Mouse (Mus musculus) hindbrain, embryonic 12.5 days (tissue): ENCODE results near the gene Hsf4. TPM values are rescaled to one million over a fixed set of nuclear protein-coding genes. Genes with fewer than 3 reads are reported as not detected.

ENCODE experiments used
- ATAC-seq: fragments of 200-750 bp; cut with Nextera tagmentation; 2 replicates; pipeline ENCODE4 v1.8.0; 2017; ENCODE audit warnings: moderate TSS enrichment; ENCODE audit not compliant: low FRiP score
- H3K27ac ChIP-seq: fragments of 300-500 bp; sonication (generic); 2 replicates; pipeline ENCODE4 v1.5.1; 2016; ENCODE audit warnings: mild to moderate bottlenecking
- H3K27me3 ChIP-seq: fragments of 300-500 bp; sonication (generic); 2 replicates; pipeline ENCODE4 v1.6.1; 2016; ENCODE audit warnings: mild to moderate bottlenecking
- H3K36me3 ChIP-seq: fragments of 300-500 bp; sonication (generic); 2 replicates; pipeline ENCODE4 v1.6.1; 2016; ENCODE audit warnings: mild to moderate bottlenecking
- H3K4me1 ChIP-seq: fragments of 300-500 bp; sonication (generic); 2 replicates; pipeline ENCODE4 v1.6.1; 2016
- H3K4me2 ChIP-seq: fragments of 300-500 bp; sonication (generic); replicated peaks from 2 replicates; pipeline ENCODE4 v1.6.1; 2016; ENCODE audit warnings: mild to moderate bottlenecking
- H3K4me3 ChIP-seq: fragments of 300-500 bp; sonication (generic); 2 replicates; pipeline ENCODE4 v1.5.1; 2016; ENCODE audit warnings: mild to moderate bottlenecking
- H3K9ac ChIP-seq: fragments of 300-500 bp; sonication (generic); 2 replicates; pipeline ENCODE4 v1.6.1; 2016; ENCODE audit warnings: mild to moderate bottlenecking, moderate library complexity
- H3K9me3 ChIP-seq: fragments of 300-500 bp; sonication (generic); replicated peaks from 2 replicates; pipeline ENCODE4 v1.6.1; 2016; ENCODE audit warnings: mild to moderate bottlenecking
- WGBS: fragments of 180-500 bp; shearing (Covaris S2); methylation state at CpG from one replicate; pipeline ENCODE4 v1.1.7; 2016; 5-methylcytosine and 5-hydroxymethylcytosine counted together
- microRNA counts: library from miRNA; unstranded; fragments of <30 nt; microRNA quantifications from one replicate; lab custom pipeline; 2017
- microRNA-seq: library from miRNA; unstranded; fragments of <30 nt; microRNA quantifications from one replicate; pipeline ENCODE4, GENCODE M21; 2017
- polyA plus RNA-seq: library from polyadenylated mRNA; unstranded; fragments of >200 nt; fragmentation: Nextera tagmentation; extraction: Ambion mirVana; gene quantifications from 2 replicates; pipeline ENCODE4 v1.2.1, GENCODE M21; 2016

Hsf4 gene
- polyA plus RNA-seq, 1 experiment from 2014 or later: not detected

DNA sequence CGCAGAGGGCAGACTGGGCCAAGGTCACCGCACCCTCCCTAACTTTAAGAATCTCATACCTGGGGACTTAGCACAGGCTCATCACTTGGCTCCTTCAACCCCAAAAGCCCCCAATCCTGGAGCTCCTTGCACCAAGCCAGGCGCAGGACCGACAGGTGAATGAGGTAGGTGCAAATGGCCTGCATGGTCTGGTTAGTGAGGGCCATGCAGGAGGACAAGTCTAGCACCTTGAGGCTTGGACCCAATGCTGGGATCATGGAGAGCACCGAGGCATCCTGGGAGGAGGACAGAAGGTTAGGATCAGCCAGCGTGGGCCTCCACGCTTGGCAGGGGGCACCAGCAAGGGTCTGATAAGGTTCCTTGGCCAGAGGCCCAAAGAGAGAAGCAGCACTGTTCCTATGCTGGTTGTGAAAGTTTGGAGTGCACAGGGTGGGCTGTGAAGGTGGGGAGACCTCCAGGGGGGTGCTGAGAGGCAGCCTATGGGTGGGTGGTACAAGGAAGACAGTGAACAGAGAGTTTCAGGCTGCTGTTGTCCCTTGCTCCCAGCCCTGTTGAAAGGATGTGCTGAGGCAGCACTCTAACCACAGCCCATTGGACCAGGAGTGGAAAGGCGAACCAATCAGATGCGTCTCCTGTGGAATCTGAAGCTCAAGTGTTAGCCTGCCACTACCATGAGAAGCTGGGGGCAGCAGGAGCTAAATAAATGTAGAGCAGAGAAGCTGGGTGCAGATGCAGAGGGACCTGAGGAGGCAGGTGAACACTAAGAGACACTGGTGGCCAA is 44.2 kb downstream of the Hsf4 start:
- Histone ChIP-seq H3K27me3 (no peaks in the 10 kb centered on the region), H3K4me3 (no peak overlapping the region), H3K4me2 (no peak overlapping the region), H3K27ac (no peak overlapping the region), H3K9ac (no peak overlapping the region), H3K4me1 (no peaks in the 10 kb centered on the region), H3K36me3 (peaks cover 78% of the 10 kb centered on the region), H3K9me3 (no peaks in the 10 kb centered on the region)
- ATAC-seq: 0 out of 2 replicates have a peak, but pooled peaks have one; percentile 26
- WGBS: 85% methylated on average over 9 of the region's 9 CpGs

DNA sequence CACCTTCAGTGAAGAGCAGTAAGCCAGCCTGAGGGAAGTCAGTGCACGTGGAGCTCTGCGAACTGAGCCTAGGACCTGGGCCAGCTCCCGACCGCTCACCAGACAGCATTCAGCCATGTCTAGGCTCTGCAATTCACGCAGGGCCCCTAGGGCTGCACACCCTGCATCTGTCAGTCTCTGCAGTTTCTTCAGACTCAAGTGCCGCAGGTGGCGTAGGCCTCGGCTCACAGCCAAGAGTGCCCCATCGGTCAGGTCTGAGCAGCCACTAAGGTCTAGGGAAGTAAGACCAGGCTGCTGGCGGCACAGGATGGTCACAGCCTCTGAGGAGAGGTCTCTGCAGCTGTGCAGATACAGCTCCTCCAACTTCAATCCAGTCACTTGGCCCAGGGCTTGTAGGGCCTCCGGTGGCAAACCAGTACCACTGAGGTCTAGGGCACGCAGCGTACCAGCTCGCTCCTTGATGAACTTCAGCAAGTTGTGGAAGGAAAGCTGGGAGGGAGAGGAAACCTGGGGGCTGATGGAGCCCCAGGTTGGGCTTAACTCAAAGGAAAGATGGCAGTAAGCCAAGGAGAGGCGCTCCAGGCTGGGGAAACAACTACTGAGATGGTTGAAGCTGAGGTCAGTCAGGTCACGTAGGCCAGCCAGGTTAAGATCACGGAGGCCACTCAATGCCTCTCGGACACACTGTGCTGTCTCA is 45.6 kb downstream of the Hsf4 start:
- H3K27ac ChIP-seq: no peak overlapping the region
- peaks cover 76% of the 10 kb centered on the region for H3K36me3 ChIP-seq
- ATAC-seq: no peak
- H3K9ac ChIP-seq: no peak overlapping the region
- no peak overlapping the region for H3K4me3 ChIP-seq
- H3K27me3 ChIP-seq: no peaks in the 10 kb centered on the region
- H3K4me2 ChIP-seq: no peak overlapping the region
- WGBS: 93% methylated on average over 18 of the region's 18 CpGs
- no peaks in the 10 kb centered on the region for H3K9me3 ChIP-seq
- no peaks in the 10 kb centered on the region for H3K4me1 ChIP-seq

- no peaks in the 10 kb centered on the region for H3K9me3 ChIP-seq
- no peak overlapping the region for H3K4me2 ChIP-seq
- no peak overlapping the region for H3K4me3 ChIP-seq
- H3K36me3 ChIP-seq: peaks cover 61% of the 10 kb centered on the region
- no peaks in the 10 kb centered on the region for H3K27me3 ChIP-seq
- no peak overlapping the region for H3K27ac ChIP-seq
- no peak overlapping the region for H3K9ac ChIP-seq
- no peaks in the 10 kb centered on the region for H3K4me1 ChIP-seq
- no peak for ATAC-seq
- 86% methylated on average over 4 of the region's 4 CpGs for WGBS
Measured at GRCm38 (mm10) chr8:105317941-105318340, 48.3 kb downstream of the Hsf4 start.

GRCm38 (mm10) chr8:105318662-105319190 is 49.1 kb downstream of the Hsf4 start:
- no peak overlapping the region for H3K27ac ChIP-seq
- 85% methylated on average over 11 of the region's 11 CpGs for WGBS
- no peaks in the 10 kb centered on the region for H3K4me1 ChIP-seq
- ATAC-seq: no peak
- H3K9ac ChIP-seq: no peak overlapping the region
- peaks cover 55% of the 10 kb centered on the region for H3K36me3 ChIP-seq
- no peaks in the 10 kb centered on the region for H3K9me3 ChIP-seq
- H3K27me3 ChIP-seq: no peaks in the 10 kb centered on the region
- no peak overlapping the region for H3K4me3 ChIP-seq
- H3K4me2 ChIP-seq: no peak overlapping the region

GRCm38 (mm10) chr8:105323183-105323582 is 53.6 kb downstream of the Hsf4 start:
- Histone ChIP-seq H3K9ac (no peak overlapping the region), H3K4me1 (peaks cover 22% of the 10 kb centered on the region), H3K4me3 (no peak overlapping the region), H3K27ac (no peak overlapping the region), H3K4me2 (no peak overlapping the region), H3K27me3 (no peaks in the 10 kb centered on the region), H3K36me3 (peaks cover 31% of the 10 kb centered on the region), H3K9me3 (no peaks in the 10 kb centered on the region)
- 92% methylated on average over 4 of the region's 4 CpGs for WGBS
- no peak for ATAC-seq

MicroRNA genes within 50 kb of the gene (microRNA counts, 519-probe panel; counts per million panel counts)
- microRNA mmu-miR-328 (lab: Ali Mortazavi, UCI): 3,289 counts per million, percentile 73 among the panel's probes with 10 or more counts

Small RNA genes within 50 kb of the gene (microRNA-seq; reads per million reads assigned to microRNA genes)
- gene Gm27320 (not detected), gene Mir328 (347 reads per million, percentile 62 among the genes with 10 or more reads in this experiment)

Other genes with a start within 250 kb of the Hsf4 start
- not detected in 2 replicates for gene Ces3a, start 221.2 kb upstream of the Hsf4 start, polyA plus RNA-seq
- gene Ces3b, start 186.0 kb upstream of the Hsf4 start, polyA plus RNA-seq: not detected in 2 replicates
- not detected in 2 replicates for gene Ces4a, start 138.0 kb upstream of the Hsf4 start, polyA plus RNA-seq
- 66.2 and 72.5 TPM in 2 replicates for gene Cbfb, start 99.1 kb upstream of the Hsf4 start, polyA plus RNA-seq
- 28.5 and 28.9 TPM in 2 replicates for gene D230025D16Rik, start 44.7 kb upstream of the Hsf4 start, polyA plus RNA-seq
- 7.5 and 9.5 TPM in 2 replicates for gene B3gnt9, start 14.6 kb upstream of the Hsf4 start, polyA plus RNA-seq
- 17.2 and 17.5 TPM in 2 replicates for gene Tradd, start 5.2 kb upstream of the Hsf4 start, polyA plus RNA-seq
- gene Fbxl8, start 5.2 kb upstream of the Hsf4 start, polyA plus RNA-seq: 0.97 and 1.4 TPM in 2 replicates
- 2.7 and 4.0 TPM in 2 replicates for gene Nol3, start 6.3 kb downstream of the Hsf4 start, polyA plus RNA-seq
- gene 4931428F04Rik, start 20.1 kb downstream of the Hsf4 start, polyA plus RNA-seq: 63.2 and 74.0 TPM in 2 replicates
- gene Exoc3l, start 26.3 kb downstream of the Hsf4 start, polyA plus RNA-seq: 12.7 and 15.7 TPM in 2 replicates
- 68.8 and 69.9 TPM in 2 replicates for gene E2f4, start 27.9 kb downstream of the Hsf4 start, polyA plus RNA-seq
- 2.7 and 3.2 TPM in 2 replicates for gene Elmo3, start 35.8 kb downstream of the Hsf4 start, polyA plus RNA-seq
- 1.3 TPM in 2 replicates for gene Lrrc29, start 56.5 kb downstream of the Hsf4 start, polyA plus RNA-seq
- 97.6 and 100 TPM in 2 replicates for gene Tmem208, start 56.6 kb downstream of the Hsf4 start, polyA plus RNA-seq
- gene Fhod1, start 78.2 kb downstream of the Hsf4 start, polyA plus RNA-seq: 1.4 and 2.0 TPM in 2 replicates
- gene Slc9a5, start 79.0 kb downstream of the Hsf4 start, polyA plus RNA-seq: 7.2 and 7.7 TPM in 2 replicates
- gene Plekhg4, start 103.5 kb downstream of the Hsf4 start, polyA plus RNA-seq: 0.59 and 0.93 TPM in 2 replicates
- 0.08 TPM in 1 of 2 replicates, not detected in the other for gene Kctd19, start 143.7 kb downstream of the Hsf4 start, polyA plus RNA-seq
- 2.1 and 3.1 TPM in 2 replicates for gene Lrrc36, start 143.8 kb downstream of the Hsf4 start, polyA plus RNA-seq
- 162 and 186 TPM in 2 replicates for gene Tppp3, start 201.7 kb downstream of the Hsf4 start, polyA plus RNA-seq
- gene Zdhhc1, start 227.1 kb downstream of the Hsf4 start, polyA plus RNA-seq: 35.8 and 36.1 TPM in 2 replicates
- gene Hsd11b2, start 249.0 kb downstream of the Hsf4 start, polyA plus RNA-seq: 24.2 and 24.7 TPM in 2 replicates